In the genomic region with DNA sequence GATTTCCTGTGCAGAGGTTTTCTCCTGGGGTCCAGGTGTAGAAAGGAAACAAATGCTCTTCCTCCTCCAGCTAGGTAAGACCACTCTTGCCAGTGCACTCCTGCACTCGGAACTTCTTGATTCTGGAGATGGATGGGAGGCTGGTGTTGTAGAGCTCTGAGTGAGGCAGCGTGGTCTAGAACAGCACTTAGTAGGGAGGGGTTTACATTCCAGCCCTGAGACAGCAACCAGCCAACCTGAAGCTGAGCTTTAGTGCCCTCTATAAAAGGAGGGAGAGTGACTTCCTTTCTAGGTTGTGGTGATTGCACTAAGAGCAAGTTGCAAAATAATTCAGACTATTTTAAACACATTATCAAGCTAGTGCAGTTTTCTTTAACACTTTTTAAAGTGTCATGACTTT, we compare ENCODE assay signal across 26 mouse cellular contexts. TPM values are rescaled to one million over a fixed set of nuclear protein-coding genes. Genes with fewer than 3 reads are reported as not detected.
DNase-seq lines count a peak whose midpoint lies in the region; ATAC-seq and TF ChIP-seq lines count a peak whose summit lies in the region.
"Had no signal": no experiment of that assay in that cellular context is flagged by ENCODE, and none has a peak within 500 bp of the region (broad histone marks: within the 10 kb centered on the region; RNA-seq: fewer than 3 reads in every experiment).

No protein-coding gene starts in this region.

- ATAC-seq in heart, embryonic 14.5 days (ENCODE audit: insufficient number of reproducible peaks, insufficient read depth, low FRiP score, low read depth) = no peak
- 0 out of 2 replicates have a peak, but pooled peaks have one; percentile 5 for ATAC-seq in megakaryocyte, adult 5-6 weeks (ENCODE audit: poor library complexity, severe bottlenecking)
- ATAC-seq: forebrain, embryonic 16.5 days; midbrain, embryonic 16.5 days had no signal

- H3K9me3 ChIP-seq in heart, embryonic 14.5 days (ENCODE audit: control insufficient read depth, low read length) = no peaks in the 10 kb centered on the region
- H3K9me3 ChIP-seq in MEL (replicated peaks; ENCODE audit: insufficient read depth, low read length) = no peaks in the 10 kb centered on the region
- no peaks in the 10 kb centered on the region for H3K9me3 ChIP-seq in limb, embryonic 10.5 days (replicated peaks)
- H3K9me3 ChIP-seq: forebrain, embryonic 10.5 days; hindbrain, embryonic 15.5 days; limb, embryonic 15.5 days; neural tube, embryonic 13.5 days had no signal

- no peaks in the 10 kb centered on the region for H3K27me3 ChIP-seq in heart, embryonic 14.5 days (ENCODE audit: control insufficient read depth, insufficient read depth, low read length)
- H3K27me3 ChIP-seq in MEL (ENCODE audit: control insufficient read depth in 1 of 2, insufficient read depth in 2 of 2, low read length in 2 of 2) = no peaks in the 10 kb centered on the region
- peaks cover 9% of the 10 kb centered on the region; the same call in 1 of the 2 replicates for H3K27me3 ChIP-seq in limb, embryonic 10.5 days (ENCODE audit: low read depth, poor library complexity, severe bottlenecking)
- H3K27me3 ChIP-seq: hindbrain, embryonic 15.5 days; limb, embryonic 15.5 days had no signal

- H3K36me3 ChIP-seq in heart, embryonic 14.5 days (ENCODE audit: control insufficient read depth, insufficient read depth, low read length) = no peaks in the 10 kb centered on the region
- peaks cover 0 to 31% of the 10 kb centered on the region in 2 experiments; a peak in 3 of 4 replicates for H3K36me3 ChIP-seq in MEL (ENCODE audit: control insufficient read depth in 1 of 2, insufficient read depth in 2 of 2, low read length in 2 of 2)
- no peaks in the 10 kb centered on the region for H3K36me3 ChIP-seq in limb, embryonic 10.5 days
- H3K36me3 ChIP-seq: forebrain, embryonic 10.5 days; hindbrain, embryonic 15.5 days; limb, embryonic 15.5 days; neural tube, embryonic 13.5 days had no signal

- H3K79me2 ChIP-seq in MEL (ENCODE audit: control insufficient read depth, insufficient read depth, low read length, poor library complexity) = peaks cover 62% of the 10 kb centered on the region

- TF ChIP-seq CTCF in MEL (IDR thresholded peaks at IDR 0.05 in 2 of 3, conservative IDR thresholded peaks at IDR 0.05 in 1 of 3; ENCODE audit: control insufficient read depth in 1 of 3, insufficient read depth in 1 of 3, low read depth in 2 of 3, low read length in 3 of 3, poor library complexity in 1 of 3, severe bottlenecking in 1 of 3) = no peak

- no peak for TF ChIP-seq EP300 in MEL (IDR thresholded peaks at IDR 0.05; ENCODE audit: low read depth in 1 of 2, low read length in 2 of 2)

- H3K4me1 ChIP-seq in heart, embryonic 14.5 days (ENCODE audit: control insufficient read depth in 2 of 2, insufficient read depth in 2 of 2, low read length in 2 of 2) = peaks cover 10 to 43% of the 10 kb centered on the region in 2 experiments
- peaks cover 10 to 24% of the 10 kb centered on the region in 2 experiments for H3K4me1 ChIP-seq in MEL (ENCODE audit: control insufficient read depth in 1 of 2, insufficient read depth in 2 of 2, low read length in 2 of 2)
- peaks cover 44% of the 10 kb centered on the region for H3K4me1 ChIP-seq in limb, embryonic 10.5 days

- H3K9ac ChIP-seq in heart, embryonic 14.5 days (ENCODE audit: low read length) = peak overlapping the region; percentile 17; the same call in 1 of the 2 replicates
- H3K9ac ChIP-seq in MEL (ENCODE audit: control insufficient read depth, low read depth, low read length, poor library complexity, severe bottlenecking) = no peak overlapping the region
- H3K9ac ChIP-seq: hindbrain, embryonic 15.5 days; limb, embryonic 15.5 days; neural tube, embryonic 13.5 days had no signal

- 44% methylated on average over 2 of the region's 2 CpGs for WGBS in heart, embryonic 14.5 days
- WGBS in limb, embryonic 10.5 days = 70% methylated on average over 2 of the region's 2 CpGs

- intact Hi-C loops in heart, postnatal 36 days (cut with DNase I) = loop anchor here (10.0 kb wide), 1 partner anchor 331 kb away; a partner anchor contains a TSS

- DNase-seq in heart, postnatal 36 days = no peak
- DNase-seq in A20 (ENCODE audit: low read depth, low spot score) (peak; percentile 41), MEL (ENCODE audit: low read depth, low spot score) (peak; percentile 41)
- DNase-seq in right cerebral cortex, postnatal 14 days = no peak
- no peak for DNase-seq in limb, embryonic 10.5 days (ENCODE audit: low spot score)
- no peak for DNase-seq in left cerebral cortex, adult 11 months (ENCODE audit: low spot score)
- DNase-seq: adrenal gland, postnatal 36 days; cerebellum, adult 11-12 months; cerebellum, postnatal 10 days; gastrocnemius, postnatal 14 days; kidney, adult 2 months; layer of hippocampus, adult 9-11 months; lung, adult 18-20 months; lung, postnatal 10 days; thymus, postnatal 14 days had no signal

- no peak overlapping the region for H3K4me3 ChIP-seq in heart, embryonic 14.5 days (ENCODE audit: control insufficient read depth in 1 of 2, insufficient read depth in 1 of 2, low read depth in 1 of 2, low read length in 2 of 2)
- H3K4me3 ChIP-seq in MEL (ENCODE audit: control insufficient read depth in 1 of 2, insufficient read depth in 1 of 2, low read depth in 2 of 2, low read length in 2 of 2) = no peak overlapping the region
- no peak overlapping the region for H3K4me3 ChIP-seq in limb, embryonic 10.5 days
- H3K4me3 ChIP-seq: forebrain, embryonic 10.5 days; hindbrain, embryonic 15.5 days; left cerebral cortex, adult 2 months; limb, embryonic 15.5 days; myocyte; neural tube, embryonic 13.5 days had no signal

- TF ChIP-seq RAD21 in MEL (IDR thresholded peaks at IDR 0.05; ENCODE audit: low read depth, low read length) = no peak

- no peak overlapping the region for H3K4me2 ChIP-seq in heart, embryonic 14.5 days (ENCODE audit: low read length)
- H3K4me2 ChIP-seq: hindbrain, embryonic 15.5 days; limb, embryonic 15.5 days; neural tube, embryonic 13.5 days had no signal

- TF ChIP-seq POLR2A in MEL (IDR thresholded peaks at IDR 0.05; ENCODE audit: control insufficient read depth in 1 of 2, insufficient read depth in 1 of 2, low read depth in 1 of 2, low read length in 2 of 2, poor library complexity in 1 of 2) = no peak

- 0 out of 4 replicates have a peak overlapping the region, but pooled peaks of 1 of the 2 experiments have one; percentile 11 for H3K27ac ChIP-seq in heart, embryonic 14.5 days (replicated peaks in 1 of 2; ENCODE audit: control insufficient read depth in 1 of 2, insufficient read depth in 1 of 2, low read depth in 2 of 2, low read length in 2 of 2)
- no peak overlapping the region for H3K27ac ChIP-seq in MEL (ENCODE audit: control insufficient read depth, low read depth, low read length)
- H3K27ac ChIP-seq in limb, embryonic 10.5 days = no peak overlapping the region
- H3K27ac ChIP-seq: forebrain, embryonic 10.5 days; hindbrain, embryonic 15.5 days; kidney, postnatal 0 days; left cerebral cortex, adult 2 months; limb, embryonic 15.5 days; neural tube, embryonic 13.5 days had no signal

TF ChIP-seq in MEL, 35 proteins besides CTCF, POLR2A, EP300 and RAD21:
- TF ChIP-seq RCOR1 (IDR thresholded peaks at IDR 0.05; ENCODE audit: low read depth, low read length) = no peak
- TF ChIP-seq TAL1 (IDR thresholded peaks at IDR 0.05; ENCODE audit: low read length) = no peak
- TF ChIP-seq SMC3 (IDR thresholded peaks at IDR 0.05; ENCODE audit: low read depth, low read length) = no peak
- peak; percentile 73; the same call in 1 of the 2 replicates for TF ChIP-seq ZKSCAN1 (IDR thresholded peaks at IDR 0.05; ENCODE audit: low read depth, low read length)
- no peak for TF ChIP-seq TCF12 (IDR thresholded peaks at IDR 0.05; ENCODE audit: low read depth, low read length)
- no peak for TF ChIP-seq JUND (IDR thresholded peaks at IDR 0.05; ENCODE audit: low read depth, low read length)

RNA-seq across cellular contexts. Expression of a gene that starts 5.8 kb away (rescaled TPM):
- polyA plus RNA-seq in heart, embryonic 14.5 days (2014; fragmentation: Nextera tagmentation; extraction: Ambion mirVana) = 2.3 and 2.6 TPM in 2 replicates
- 10 to 100 TPM in 1 of 2 experiments, 1 to 10 TPM in 1; 9.8 to 10.4 TPM for total RNA-seq in heart, postnatal 36 days (2021)
- 10.3 and 10.5 TPM in 2 replicates for total RNA-seq in MEL (2012; rRNA removed)
- polyA plus RNA-seq in MEL (2012; ENCODE audit: insufficient read depth in 1 of 2, insufficient read length in 2 of 2, low read depth in 1 of 2, low replicate concordance in 2 of 2, missing spikeins in 1 of 2) = 10 to 100 TPM; 19.1 to 25.0 TPM
- 24.7 and 25.8 TPM in 2 replicates for total RNA-seq in megakaryocyte, adult 5-6 weeks (2015)
- 19.1 TPM in 2 replicates for total RNA-seq in megakaryocyte, adult 5-6 weeks (2017)
- 1.4 TPM in 2 replicates for polyA plus RNA-seq in limb, embryonic 10.5 days (2016; fragmentation: Nextera tagmentation; extraction: Ambion mirVana)

Comparison
In these comparisons a context has a peak if more than half of its experiments do, and no peak if none do; other contexts are left out.
1. DNase-seq: peak in A20 (single experiment) and MEL (single experiment); none in heart, postnatal 36 days (0 of 2), right cerebral cortex, postnatal 14 days (single experiment), limb, embryonic 10.5 days (single experiment) and left cerebral cortex, adult 11 months (single experiment).